Mouse (Mus musculus) gastrocnemius, adult 18-20 months (tissue): ENCODE measurements at regions not wholly inside any gene's neighbourhood (a gene's known extent, or its start where the extent isn't known, plus 50 kb on each side); places are given as distances from the start of the nearest gene placed in this dataset.

Source experiments
- DNase-seq: peaks from one replicate; pipeline ENCODE4 v3.0.0; 2021; ENCODE audit warnings: low spot score

DNA sequence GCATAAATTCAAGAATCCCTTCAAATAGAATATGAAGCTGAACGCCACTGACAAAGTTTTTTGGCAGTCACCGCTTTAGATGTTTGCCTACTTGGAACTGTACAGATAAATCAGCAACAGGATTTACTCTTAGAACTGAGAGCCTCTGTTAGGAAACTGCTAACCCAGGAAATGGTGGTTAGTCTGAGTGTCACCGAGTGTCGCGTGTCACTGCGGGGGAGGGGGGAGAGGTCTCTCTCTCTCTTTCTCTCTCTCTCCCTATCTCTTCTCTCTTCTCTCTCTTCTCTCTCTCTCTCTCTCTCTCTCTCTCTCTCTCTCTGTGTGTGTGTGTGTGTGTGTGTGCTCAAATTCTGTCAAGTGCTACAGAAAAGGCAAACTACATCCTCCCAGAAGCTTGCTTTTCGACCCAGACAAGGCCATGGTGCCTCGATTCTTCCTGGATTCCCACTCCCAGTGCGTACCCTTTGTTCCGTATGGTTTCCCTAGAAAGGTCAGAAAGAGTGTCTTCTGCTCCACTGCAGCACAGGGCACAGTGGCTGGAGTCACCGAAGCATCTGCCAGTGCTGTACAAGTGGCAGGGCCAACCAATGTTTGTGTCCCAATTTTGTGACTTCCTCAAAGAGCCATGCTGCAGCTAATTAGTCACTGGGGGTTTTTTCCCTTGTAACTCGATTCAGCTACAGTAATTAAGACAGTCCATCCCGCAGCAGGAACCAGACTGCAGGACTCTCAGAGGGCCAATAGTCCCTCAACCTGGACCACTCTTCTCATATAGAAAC is 87.0 kb downstream of the Cog6 start:
- DNase-seq = no peak

DNA sequence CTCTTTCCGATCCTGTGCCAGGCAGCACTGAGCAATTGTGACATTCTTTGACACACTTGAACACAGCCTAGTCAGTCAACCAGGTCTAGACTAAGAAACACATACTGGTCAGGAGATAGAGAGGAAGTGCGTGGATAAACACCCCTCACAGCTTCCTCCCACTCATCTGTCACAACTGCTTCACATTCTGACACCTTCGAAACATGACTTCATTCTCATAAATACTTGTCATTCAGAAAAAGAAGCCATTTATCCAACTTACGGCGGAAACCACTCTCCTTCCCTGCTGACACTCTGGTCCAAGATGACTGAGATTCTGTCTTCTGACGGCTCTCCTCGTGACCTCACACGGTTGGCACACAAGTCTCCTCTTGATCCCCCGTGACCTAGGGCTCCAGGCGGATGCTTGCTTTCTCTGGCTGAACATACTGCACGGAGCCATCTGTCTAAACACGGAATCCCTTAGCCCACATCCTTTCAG is 89.6 kb downstream of the Cog6 start:
- DNase-seq = no peak

DNA sequence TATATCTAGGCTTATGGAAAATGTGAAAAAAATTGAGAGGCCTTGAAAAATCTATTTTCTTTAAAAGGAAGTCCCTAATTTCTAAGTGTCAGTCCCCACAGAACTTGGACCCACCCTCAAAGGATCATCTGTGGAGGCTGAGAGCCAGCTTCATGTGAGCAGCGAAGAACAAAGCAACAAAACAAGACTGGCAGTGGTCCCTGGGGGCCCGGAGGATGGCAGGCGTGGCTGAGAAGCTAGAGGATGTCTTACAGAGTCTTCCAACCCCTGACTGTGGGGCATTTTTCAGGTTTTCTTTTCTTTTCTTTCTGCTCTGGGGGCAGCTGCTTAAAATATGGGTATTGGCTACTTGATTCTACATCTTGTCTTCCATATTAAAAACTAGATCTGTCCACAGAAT is 90.5 kb downstream of the Cog6 start:
- no peak for DNase-seq

DNA sequence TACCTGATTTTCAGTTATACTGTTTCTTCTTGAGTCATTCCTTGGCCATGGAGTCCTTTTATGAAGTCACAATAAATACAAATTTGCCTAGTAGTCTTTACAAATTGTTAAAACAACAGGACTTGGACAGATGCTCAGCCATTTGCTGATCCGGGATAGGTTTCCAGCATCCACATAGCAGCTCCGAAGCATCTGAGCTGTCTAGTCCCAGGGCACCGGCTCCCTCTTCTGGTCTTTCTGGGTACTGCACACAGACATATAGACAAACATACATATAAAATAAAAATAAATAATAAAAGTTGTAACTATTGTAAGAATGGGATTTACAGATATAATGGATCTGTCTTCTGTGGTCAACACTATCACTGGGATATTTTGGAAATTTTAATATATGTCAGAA is 91.8 kb downstream of the Cog6 start:
- peak; percentile 18 for DNase-seq

DNA sequence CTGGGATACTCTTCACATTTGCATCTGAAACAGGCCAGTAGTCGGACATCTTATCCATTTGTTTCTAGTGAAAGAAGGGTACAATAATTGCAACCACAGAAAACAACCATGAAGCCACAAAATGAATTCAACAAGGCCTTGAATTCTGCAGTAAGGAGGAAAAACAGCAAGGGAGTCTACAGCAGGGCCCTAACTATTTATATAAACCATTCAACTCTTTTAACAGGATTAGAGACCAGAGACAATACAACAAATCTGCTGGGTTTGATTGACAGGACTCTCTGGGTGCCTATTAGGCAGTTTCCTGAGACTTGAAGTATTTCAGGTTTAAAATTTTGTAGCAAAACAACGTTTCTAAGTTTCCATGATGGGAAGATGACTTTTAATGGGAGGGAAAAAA is 92.4 kb downstream of the Cog6 start:
- no peak for DNase-seq

DNA sequence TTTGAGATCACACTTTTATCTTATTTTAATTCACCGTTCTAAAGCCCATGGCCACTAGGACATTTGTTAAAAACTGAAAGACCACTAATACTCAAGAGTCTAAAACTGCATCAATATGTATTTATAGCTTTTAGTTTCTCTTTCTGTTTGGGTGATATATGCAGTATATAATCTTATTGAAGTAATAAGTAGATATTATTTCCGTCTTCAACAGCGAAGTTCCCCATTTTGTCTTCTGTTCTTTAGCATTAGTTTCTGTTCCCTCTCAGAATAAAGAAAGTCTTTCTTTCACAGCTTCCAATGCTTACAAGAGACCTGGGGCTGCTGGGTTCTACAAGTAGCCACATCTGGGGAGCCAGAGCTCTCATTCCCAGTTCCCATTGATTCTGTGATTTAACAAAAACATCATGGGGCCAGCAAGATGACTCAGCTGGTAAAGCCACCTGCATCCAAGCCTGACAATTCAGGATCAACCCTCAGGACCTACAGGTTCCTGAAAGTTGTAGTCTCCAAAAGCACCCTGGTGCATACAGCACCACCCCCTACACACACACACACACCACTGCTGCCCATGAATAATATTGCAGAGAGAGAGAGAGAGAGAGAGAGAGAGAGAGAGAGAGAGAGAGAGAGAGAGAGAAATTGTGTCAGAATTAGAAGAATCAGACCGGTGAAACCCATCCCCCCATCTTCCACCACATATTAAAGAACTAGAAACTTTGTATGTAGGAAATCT is 93.0 kb downstream of the Cog6 start:
- no peak for DNase-seq

DNA sequence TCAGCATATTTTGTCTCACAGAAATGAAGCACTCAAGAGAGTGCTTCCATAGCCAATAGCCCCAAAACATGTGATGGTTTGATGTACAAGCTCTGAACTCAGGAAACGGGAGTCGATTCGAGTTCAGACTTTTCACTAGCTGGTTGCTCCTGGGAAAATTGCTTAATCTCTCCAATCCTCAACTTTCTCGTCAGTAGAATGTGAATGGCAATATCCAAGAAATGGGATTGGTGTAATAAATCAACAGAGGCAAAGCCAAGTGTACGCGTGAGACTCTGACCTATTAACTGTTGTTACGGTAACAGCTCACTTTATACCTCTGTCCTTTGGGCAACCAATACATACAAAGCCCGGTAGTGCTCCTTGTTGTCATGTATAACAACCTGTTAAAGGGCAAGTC is 94.6 kb downstream of the Cog6 start:
- DNase-seq = no peak

DNA sequence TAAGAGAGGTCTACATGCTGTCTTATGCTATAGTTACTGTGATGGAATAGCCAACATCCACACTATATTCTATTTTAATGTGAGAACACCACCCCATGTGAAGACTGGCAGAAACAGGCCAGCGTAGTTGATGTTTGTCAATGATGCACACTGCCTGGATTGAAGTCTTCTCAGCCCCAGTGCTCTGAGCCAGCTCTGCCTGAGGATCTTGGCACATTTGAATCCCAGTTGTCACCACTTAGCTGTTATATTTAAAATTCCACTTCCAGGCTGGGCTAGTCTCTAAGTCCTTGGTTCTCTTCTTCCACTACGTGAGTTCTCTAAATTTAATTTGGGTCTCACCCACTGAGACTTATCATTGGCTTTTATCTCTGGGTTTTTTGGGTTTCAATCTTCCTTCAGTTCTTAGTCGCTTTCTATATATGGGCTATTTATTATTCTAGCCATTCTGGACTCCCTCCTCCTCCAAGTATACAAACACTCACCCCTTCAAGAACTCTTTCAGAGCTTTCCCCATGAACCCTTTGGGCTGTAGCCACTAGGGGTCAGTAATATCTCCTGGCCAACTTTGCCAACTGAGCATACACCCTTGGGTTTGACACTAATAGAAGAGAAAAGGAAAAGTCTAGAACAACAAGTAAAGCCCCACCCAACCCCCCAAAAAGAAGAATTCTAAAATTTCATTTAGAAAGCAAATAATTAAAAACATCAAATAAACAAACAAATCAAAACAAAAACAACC is 110.0 kb downstream of the Cog6 start:
- DNase-seq = no peak

DNA sequence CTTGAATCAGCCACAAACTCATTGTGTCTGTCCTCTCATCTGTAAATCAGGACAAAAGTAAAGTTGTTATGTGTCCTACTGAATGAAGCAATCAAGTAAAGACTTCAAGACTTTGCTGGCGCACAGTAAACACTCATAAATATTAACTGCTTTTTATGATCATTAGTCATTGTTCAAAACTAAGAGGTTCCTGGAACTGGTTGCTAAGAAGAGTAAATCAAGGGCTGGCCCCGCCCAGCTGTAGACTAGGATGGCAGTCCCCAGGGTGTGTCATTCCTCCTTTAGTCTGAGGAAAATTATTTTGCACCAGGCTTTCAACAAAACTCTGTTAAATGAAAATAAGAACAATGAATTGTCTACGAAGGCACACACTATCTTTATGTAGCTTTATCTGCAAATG is 113.0 kb downstream of the Cog6 start:
- no peak for DNase-seq

DNA sequence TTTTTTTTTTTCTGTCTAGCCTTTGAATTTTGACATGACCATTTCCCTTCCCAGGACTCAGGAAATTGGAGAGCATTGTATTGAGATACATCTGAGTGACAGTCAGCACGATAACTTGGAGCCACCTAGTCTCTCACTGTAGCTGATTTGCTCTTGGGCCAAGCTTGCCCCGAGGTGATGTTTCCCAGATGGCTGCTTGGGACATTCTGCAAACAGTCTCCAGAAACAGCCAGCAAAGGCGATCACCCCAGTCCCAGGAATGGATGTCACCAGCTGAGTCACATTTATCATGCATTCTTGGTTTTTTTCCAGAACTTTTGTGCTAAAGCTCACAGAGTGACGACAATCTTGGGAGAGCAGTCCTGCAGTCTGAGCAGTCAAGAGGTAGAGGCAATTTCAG is 119.4 kb downstream of the Cog6 start:
- no peak for DNase-seq

DNA sequence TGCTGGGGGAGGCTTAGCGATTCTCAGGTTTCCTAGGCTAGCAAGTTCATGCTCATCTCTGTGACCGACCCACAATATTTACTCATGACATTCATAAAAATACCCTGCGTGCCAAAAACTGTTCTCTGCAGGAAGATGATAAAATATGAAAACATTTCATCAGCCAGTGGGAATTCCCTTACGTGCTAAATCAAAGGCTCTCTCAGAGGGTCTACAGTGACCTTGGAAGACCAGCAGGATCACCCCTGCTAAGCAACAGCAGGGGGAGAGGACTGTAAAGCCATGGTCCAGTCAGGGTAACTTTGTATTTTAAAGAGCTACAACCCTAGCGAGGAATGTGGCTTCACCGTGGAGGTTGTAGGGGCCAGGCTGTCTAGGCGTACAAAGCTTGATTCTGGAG is 120.6 kb downstream of the Cog6 start:
- DNase-seq = no peak

DNA sequence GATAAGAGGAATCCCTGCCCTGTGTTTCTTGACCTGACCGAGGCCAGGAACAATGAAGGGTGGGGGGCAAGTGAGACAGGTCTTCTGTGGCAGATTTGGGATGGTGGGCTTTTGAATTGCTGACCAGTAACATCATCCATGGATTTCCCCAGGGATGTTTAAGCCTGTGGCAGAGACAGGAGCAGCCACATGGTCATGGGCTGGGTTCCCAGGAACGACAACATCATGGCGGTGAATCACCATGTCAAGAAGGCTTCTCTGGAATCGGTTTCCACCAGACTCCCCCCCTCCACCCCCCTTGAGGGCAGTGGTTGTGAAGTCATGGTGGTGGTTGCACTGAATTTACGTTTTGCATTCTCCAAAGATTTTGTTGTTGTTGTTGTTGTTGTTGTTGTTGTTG is 121.3 kb downstream of the Cog6 start:
- no peak for DNase-seq

DNA sequence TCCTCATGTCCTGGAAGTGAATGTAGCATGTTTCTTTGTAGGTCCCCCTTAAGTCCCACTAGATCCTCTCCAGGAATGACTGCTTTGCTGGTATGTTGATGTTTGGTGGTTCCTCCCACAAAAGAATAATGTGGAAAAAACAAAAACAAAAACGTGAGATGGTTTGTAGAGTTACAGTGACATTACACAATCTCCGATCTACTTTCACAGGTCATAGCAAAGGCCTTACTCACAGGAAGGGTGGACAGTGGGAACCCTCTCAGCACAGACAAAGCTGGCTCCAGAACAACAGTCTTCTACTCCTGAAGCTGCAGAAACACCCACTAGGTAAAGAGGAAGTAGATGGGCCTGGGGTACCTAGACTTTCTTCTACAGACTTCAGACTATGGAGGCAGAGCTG is 122.2 kb downstream of the Cog6 start:
- no peak for DNase-seq

DNA sequence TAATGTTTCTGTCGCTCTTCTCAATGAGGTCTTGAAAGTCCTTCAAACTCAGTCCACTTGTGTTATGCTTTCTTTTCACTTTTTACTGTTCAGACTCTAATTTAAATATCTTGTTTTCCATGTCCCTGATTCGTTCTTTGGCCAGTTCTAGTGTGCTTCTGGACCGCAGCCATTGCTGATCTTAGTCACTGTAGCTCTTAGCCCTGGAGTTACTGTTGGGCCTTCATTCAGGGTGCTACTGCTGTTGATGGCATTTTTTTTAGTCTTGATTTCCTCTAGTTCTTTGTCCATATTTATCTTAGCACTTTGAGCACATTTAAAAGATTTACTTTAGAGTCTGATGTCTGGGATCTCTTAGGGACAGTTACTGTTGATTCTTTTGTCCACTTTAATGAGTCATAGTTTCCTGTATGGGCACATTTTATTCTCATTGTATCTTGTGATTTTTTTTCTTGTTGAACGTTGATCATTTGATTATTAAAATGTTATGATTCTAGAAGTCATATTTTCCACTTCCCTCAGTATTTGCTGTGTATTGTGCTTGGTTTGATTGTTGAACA is 127.8 kb downstream of the Cog6 start:
- no peak for DNase-seq

DNA sequence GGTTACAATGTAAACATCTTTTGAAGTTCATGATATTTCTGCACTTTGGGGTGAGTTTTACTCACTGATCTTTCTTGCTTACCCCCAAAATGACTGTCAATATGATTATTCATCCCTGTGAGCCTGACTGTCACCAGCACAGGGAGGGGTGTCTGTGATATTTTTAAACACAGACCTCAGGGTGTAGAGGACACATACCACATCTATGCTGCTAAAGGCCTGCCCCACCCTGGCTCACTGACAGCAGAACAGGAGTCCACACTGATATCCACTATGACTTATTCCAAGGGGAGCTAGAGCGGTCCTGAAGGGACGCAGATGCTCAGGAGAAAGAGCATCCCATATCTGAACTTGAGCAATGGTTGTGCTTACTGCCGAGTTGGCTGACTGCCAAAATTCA is 135.1 kb downstream of the Cog6 start:
- DNase-seq = no peak

DNA sequence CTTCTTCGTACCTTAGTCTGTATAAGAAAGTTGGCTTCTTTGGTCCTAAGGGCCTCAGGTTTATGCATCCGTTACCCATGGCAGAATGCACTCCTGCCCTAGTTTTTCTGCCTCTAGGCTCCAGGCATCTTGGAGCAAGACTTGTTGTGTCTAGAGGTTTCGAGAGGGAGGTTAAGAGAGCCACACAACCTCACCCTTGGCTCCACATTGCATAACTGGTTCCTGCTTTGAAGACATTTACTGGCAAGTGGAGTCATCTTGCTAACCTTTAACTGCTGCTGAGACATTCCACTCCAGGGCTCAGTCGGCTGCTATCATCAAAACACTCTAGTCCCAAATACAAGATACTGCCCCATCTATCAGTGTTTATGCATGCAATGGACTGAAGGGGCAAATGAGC is 135.9 kb downstream of the Cog6 start:
- DNase-seq = no peak

DNA sequence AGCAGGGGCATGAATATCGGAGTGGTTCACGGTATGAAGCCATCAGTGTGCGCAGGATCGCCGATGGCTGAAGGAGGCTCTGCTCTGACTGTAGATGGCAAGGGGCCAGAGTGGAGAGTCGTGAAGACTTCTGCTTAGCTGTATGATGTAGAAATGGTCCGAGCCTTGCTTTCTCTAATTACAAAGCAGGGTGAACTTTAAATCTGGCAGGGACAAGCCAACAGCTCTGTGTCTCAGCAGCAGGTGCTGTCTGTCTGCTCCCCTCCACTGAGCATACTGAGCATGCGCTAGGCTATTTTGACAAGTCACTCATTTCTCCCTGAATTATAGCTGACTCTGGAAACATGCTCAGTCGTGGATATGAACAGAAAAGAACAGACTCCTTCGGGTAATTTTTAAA is 137.3 kb downstream of the Cog6 start:
- no peak for DNase-seq

DNA sequence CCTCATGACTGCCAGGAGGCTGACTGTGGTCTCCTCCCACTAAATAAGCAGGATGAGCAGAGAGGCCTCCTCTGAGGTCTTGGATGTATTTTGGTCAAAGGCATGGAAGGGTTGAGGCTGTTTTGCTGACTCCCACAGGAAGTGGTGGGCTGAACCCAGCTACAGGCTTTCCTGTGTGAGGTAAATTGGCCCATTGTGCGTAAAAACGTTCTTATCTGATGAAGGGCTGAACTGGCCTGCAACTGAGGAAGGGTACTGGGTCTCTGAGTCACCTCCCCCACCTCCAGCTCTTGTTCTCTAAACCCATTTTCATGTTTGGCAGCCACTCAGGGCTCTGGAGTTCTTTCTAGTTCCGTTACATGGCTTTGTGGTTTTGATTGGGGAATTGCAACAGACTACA is 138.7 kb downstream of the Cog6 start:
- no peak for DNase-seq

DNA sequence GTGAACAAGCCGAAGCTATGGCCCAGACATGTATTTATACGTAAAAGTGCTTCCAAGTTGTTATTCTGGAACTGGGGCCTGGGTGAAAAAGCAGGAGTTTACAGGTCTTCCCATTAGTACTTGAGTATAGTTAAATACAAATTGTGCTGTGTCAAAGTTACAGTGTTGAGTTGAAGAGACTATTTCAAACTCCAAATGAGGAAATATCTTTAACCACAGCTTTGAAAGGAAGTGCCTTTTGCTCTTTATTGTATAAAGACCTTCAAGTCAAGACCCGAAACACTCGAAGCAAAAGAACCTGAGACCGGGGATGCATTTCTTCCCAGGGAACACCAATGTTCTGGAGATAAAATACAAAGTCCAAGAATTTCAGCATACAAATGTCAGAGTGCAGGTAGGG is 144.8 kb downstream of the Cog6 start:
- DNase-seq = no peak

DNA sequence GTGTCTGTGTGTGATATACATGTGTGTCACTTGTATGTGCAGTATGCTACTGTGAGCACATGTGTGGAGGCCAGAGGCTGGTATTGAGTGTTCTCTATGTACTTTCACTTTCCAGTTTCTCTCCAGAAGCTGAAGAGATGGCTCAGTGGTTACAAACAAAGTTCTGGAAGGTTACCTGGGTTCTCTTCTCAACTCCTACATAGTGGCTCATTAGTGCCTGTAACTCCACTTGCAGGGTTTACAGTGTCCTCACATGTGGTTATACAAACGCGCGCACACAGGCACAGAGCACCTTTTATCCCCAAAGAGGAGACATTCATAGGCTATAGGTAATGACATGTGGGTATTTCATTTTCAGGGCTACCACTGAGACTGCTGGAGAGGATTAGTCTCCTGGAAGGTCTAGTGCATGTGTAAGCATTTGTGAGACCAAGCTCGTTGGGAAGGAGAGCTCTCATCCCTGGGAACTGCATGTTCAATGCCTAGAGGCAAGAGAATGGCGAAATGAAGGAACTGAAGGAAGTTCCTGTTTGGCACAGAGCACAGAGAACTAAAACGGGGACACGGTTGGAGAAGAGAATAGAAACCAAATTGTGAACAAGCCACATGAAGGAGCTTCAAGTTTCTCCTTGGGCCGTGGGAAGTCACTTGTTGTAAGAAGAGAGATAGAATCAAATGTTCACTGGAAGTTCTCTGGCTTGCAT is 153.7 kb downstream of the Cog6 start:
- DNase-seq = no peak

DNA sequence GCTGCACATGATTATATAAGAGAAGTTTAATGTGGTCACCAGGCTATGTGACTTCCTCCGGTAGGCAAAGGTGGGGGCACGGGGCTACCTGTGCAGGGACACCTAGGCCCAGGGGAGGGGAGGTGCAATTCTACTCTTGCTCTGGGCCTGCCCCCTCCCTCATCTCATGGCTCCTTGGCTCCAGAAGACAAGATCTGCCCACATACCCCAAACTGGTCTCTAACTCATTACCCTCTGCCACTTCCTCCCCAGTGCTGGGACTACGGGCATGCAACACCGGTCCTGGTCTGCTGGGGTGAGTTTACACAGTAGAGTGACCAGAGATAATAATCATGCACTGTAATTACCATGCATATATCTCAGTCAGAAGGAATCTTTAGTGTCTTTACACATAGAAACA is 155.0 kb downstream of the Cog6 start:
- DNase-seq = no peak

DNA sequence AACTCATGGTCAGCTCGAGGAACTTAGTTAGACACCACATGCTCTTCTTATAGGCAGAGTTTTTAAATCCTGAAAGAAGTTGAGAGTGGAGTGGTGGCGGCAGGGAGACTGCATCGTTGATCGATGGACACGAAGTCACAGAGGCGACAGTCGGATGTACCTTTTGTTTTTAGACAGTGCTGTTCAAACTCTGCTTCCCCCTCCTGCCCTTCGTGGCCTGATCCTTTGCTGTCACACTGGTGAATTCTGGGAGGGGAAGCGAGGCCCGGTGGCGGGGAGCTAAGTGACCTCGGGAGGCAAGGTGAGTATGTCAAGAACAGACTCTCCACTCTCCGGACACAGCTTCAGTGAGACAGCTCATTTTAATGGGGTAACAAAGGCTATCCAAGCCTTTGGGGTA is 155.5 kb downstream of the Cog6 start:
- no peak for DNase-seq
